Mouse (Mus musculus): ENCODE results near the gene Fbxw17. TPM values are rescaled to one million over a fixed set of nuclear protein-coding genes. Genes with fewer than 3 reads are reported as not detected.
A peak's percentile ranks its signal among the peaks of the same experiment; 100 is the strongest.

Gene Fbxw17
- polyA plus RNA-seq, 1 experiment from 2014 or later, result 31.5 TPM

DNA sequence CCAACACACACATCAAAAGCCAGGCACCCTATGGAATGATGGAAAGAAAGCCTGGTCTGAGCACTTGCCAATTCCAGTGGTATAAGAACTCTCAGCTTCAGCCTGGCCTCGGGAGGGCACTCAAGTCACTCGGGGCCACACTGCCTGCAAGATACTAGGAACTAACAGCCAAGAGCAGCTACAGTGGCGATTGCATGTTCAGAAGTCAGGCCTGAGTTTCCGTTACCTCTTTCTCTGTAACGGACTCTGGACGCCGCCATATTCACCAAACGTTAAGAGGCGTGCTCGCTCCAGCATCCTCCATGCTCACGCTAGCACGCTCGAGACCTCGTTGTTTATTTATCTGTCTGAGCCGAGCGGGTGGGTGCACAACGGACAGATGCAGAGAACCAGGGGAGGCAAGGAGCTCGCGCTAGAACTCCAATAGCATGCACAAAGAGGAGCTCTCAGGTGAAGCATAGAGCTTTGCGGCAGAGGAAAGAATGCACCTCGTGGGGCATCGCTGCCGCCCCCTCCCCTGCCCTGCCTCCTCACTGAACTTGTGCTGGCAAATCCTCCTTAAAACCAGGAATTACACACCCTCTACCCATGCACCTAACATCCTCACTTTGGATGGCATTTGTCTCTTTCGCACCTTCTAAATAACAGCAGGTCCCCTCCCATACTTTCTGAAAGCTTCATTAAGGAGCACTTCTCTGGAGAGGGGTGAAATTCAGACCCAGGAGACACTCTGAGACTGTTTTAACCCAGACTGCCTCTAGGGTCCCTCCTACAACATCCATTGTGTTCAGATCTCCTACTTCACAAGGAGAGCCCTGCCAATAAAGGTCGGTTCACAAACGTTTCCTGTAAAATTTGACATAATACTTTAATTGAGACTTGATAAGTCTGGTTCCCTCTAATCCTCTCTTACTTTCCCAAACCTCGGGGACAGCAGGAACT, 47.2 kb downstream of the Fbxw17 start:
- H3K36me3 ChIP-seq, result no peaks in the 10 kb centered on the region
- 36% methylated on average over 27 of the region's 27 CpGs for WGBS
- H3K4me1 ChIP-seq, result no peaks in the 10 kb centered on the region
- peak overlapping the region; percentile 56 for H3K4me2 ChIP-seq
- no peak overlapping the region for H3K9ac ChIP-seq
- peak overlapping the region; percentile 27 for H3K4me3 ChIP-seq (replicated peaks)
- no peaks in the 10 kb centered on the region for H3K9me3 ChIP-seq (replicated peaks)
- H3K27ac ChIP-seq, result no peak overlapping the region
- H3K27me3 ChIP-seq, result no peaks in the 10 kb centered on the region
- no peak for ATAC-seq (replicated peaks; ENCODE audit: low FRiP score)

GRCm38 (mm10) chr13:50467007-50467406, 49.3 kb downstream of the Fbxw17 start, which contains the start of gene Nutm2:
Gene Nutm2, plus strand, starts transcription at chr13:50467307.
- no peak within 1 kb of the TSS for H3K27ac ChIP-seq
- no peaks in the 10 kb centered on the region for H3K27me3 ChIP-seq
- ATAC-seq (replicated peaks; ENCODE audit: low FRiP score), result no peak
- no peak within 1 kb of the TSS for H3K4me2 ChIP-seq
- H3K9ac ChIP-seq, result no peak within 1 kb of the TSS
- H3K9me3 ChIP-seq (replicated peaks), result no peaks in the 10 kb centered on the region
- H3K36me3 ChIP-seq, result no peaks in the 10 kb centered on the region
- 79% methylated on average over 4 of the region's 4 CpGs for WGBS
- H3K4me3 ChIP-seq (replicated peaks), result no peak within 1 kb of the TSS
- H3K4me1 ChIP-seq, result no peaks in the 10 kb centered on the region

Other genes with a start within 250 kb of the Fbxw17 start
- not detected in 2 replicates for gene Gm906, start 167.6 kb upstream of the Fbxw17 start, polyA plus RNA-seq (2015; fragmentation: Nextera tagmentation; extraction: Ambion mirVana)
- gene Gm47429, start 26.0 kb downstream of the Fbxw17 start, polyA plus RNA-seq (2015; fragmentation: Nextera tagmentation; extraction: Ambion mirVana), result not detected in 2 replicates
- not detected in 2 replicates for gene Nutm2, start 49.4 kb downstream of the Fbxw17 start, polyA plus RNA-seq (2015; fragmentation: Nextera tagmentation; extraction: Ambion mirVana)
- not detected in 2 replicates for gene Gm904, start 225.4 kb downstream of the Fbxw17 start, polyA plus RNA-seq (2015; fragmentation: Nextera tagmentation; extraction: Ambion mirVana)

All from kidney, embryonic 15.5 days (tissue).